Mouse (Mus musculus): ENCODE measurements at regions not wholly inside any gene's neighbourhood (a gene's known extent, or its start where the extent isn't known, plus 50 kb on each side); places are given as distances from the start of the nearest gene placed in this dataset.

- no peak for DNase-seq (ENCODE audit: low spot score)
Observed at GRCm38 (mm10) chr16:76830371-76830770, 183.1 kb upstream of the Usp25 start.

GRCm38 (mm10) chr16:76827674-76828441 is 185.6 kb upstream of the Usp25 start:
- DNase-seq (ENCODE audit: low spot score), result no peak

- no peak for DNase-seq (ENCODE audit: low spot score)
Observed at GRCm38 (mm10) chr16:76821261-76821660, 192.2 kb upstream of the Usp25 start.

- DNase-seq (ENCODE audit: low spot score), result no peak
Observed at GRCm38 (mm10) chr16:76816056-76816885, 197.2 kb upstream of the Usp25 start.

GRCm38 (mm10) chr16:76803725-76804124 is 209.8 kb upstream of the Usp25 start:
- DNase-seq (ENCODE audit: low spot score), result no peak

- no peak for DNase-seq (ENCODE audit: low spot score)
Observed at GRCm38 (mm10) chr16:76786405-76787155, 226.9 kb upstream of the Usp25 start.

- no peak for DNase-seq (ENCODE audit: low spot score)
Observed at GRCm38 (mm10) chr16:76782656-76783055, 230.8 kb upstream of the Usp25 start.

- DNase-seq (ENCODE audit: low spot score), result no peak
Observed at GRCm38 (mm10) chr16:76775790-76776189, 237.7 kb upstream of the Usp25 start.

- no peak for DNase-seq (ENCODE audit: low spot score)
Observed at GRCm38 (mm10) chr16:76774032-76774431, 239.5 kb upstream of the Usp25 start.

- no peak for DNase-seq (ENCODE audit: low spot score)
Observed at GRCm38 (mm10) chr16:76773466-76773865, 240.0 kb upstream of the Usp25 start.

- no peak for DNase-seq (ENCODE audit: low spot score)
Observed at GRCm38 (mm10) chr16:76768607-76769006, 244.9 kb upstream of the Usp25 start.

GRCm38 (mm10) chr16:76766636-76767035 is 246.9 kb upstream of the Usp25 start:
- DNase-seq (ENCODE audit: low spot score), result no peak

- DNase-seq (ENCODE audit: low spot score), result no peak
Observed at GRCm38 (mm10) chr16:76765536-76765935, 248.0 kb upstream of the Usp25 start.

- no peak for DNase-seq (ENCODE audit: low spot score)
Observed at GRCm38 (mm10) chr16:76764994-76765393, 248.5 kb upstream of the Usp25 start.

GRCm38 (mm10) chr16:76762619-76763283 is 250.8 kb upstream of the Usp25 start:
- DNase-seq (ENCODE audit: low spot score), result no peak

- DNase-seq (ENCODE audit: low spot score), result no peak
Observed at GRCm38 (mm10) chr16:76761848-76762247, 251.7 kb upstream of the Usp25 start.

- no peak for DNase-seq (ENCODE audit: low spot score)
Observed at GRCm38 (mm10) chr16:76761004-76761403, 252.5 kb upstream of the Usp25 start.

GRCm38 (mm10) chr16:76754871-76755270 is 258.6 kb upstream of the Usp25 start:
- DNase-seq (ENCODE audit: low spot score), result no peak

- no peak for DNase-seq (ENCODE audit: low spot score)
Observed at GRCm38 (mm10) chr16:76746385-76746784, 267.1 kb upstream of the Usp25 start.

GRCm38 (mm10) chr16:76741141-76741540 is 272.4 kb upstream of the Usp25 start:
- DNase-seq (ENCODE audit: low spot score), result no peak

- DNase-seq (ENCODE audit: low spot score), result no peak
Observed at GRCm38 (mm10) chr16:76725991-76726390, 287.5 kb upstream of the Usp25 start.

GRCm38 (mm10) chr16:76725271-76725670 is 288.2 kb upstream of the Usp25 start:
- DNase-seq (ENCODE audit: low spot score), result no peak
